Mouse (Mus musculus): ENCODE results near the gene Gm10401.

The Gm10401 gene

DNA sequence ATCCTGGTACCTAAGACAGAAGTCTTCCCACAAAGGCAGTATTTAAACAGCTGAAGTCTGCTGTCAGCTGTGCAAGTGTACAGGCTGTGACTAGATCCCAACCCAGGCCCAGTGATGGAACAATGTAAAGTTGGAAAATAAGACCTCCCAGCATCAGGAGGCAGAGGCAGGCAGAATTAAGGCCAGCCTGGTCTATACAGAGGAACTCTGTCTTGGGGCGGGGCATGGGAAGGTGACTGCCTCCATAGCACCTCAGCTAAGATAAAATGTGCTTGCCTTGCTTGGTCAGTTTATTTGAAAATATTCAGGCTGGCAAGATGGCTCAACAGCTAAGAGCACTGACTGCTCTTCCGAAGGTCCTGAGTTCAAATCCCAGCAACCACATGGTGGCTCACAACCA lies 27.6 kb downstream of the Gm10401 start:
- DNase-seq (ENCODE audit: low spot score) = no peak

DNA sequence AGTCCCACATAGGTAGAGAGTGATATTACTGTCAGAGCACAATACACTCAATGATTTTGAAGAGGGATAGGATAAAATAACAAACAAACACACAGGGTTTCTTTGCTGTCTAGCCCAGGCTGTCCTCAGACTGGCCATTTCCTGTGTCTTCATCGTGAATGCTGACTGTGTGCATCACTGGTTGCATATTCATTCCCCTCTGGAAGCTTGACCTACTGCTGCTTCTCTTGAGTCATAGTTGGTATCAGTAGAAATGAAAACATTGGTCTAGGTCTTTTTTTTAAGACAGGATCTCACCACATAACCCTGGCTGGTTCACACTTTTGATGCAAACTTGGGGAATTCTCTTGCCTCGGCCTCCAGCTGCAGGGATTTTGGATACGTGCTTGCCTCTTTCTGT lies 28.5 kb downstream of the Gm10401 start:
- no peak for DNase-seq (ENCODE audit: low spot score)

DNA sequence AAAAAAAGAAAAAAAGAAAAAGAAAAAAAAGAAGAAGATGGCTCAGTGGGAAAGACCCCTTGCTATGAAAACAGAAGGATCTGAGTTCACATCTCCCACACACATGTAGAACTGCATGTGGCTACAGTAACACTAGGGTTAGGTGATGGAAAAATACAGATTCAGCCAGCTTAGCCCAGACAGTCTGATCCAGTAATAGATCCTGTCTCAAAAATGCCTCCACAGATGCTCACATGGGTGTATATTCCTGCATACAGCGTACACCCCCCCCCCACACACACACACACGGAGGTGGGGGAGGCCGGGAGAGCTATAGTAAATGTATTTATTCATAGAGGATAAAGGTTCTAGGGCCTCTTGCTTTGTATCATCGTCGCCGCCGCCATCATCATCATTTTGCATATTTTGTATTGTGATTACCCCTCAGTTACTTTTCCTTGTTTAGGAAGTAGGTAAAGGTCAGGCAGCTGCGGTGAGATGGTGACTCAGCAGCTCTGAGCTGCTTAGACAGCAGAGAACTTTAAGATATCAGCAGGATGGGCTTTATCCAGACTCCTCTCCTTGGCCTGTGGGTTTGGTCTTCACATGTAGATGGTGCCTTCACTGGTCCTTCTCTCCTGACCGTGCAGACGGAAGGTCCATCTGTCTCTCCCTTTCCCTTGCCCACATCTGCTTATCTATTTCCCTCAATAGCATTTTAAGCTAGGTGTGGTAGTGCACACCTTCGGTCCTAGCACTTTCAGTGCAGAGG lies 29.2 kb downstream of the Gm10401 start:
- no peak for DNase-seq (ENCODE audit: low spot score)

DNA sequence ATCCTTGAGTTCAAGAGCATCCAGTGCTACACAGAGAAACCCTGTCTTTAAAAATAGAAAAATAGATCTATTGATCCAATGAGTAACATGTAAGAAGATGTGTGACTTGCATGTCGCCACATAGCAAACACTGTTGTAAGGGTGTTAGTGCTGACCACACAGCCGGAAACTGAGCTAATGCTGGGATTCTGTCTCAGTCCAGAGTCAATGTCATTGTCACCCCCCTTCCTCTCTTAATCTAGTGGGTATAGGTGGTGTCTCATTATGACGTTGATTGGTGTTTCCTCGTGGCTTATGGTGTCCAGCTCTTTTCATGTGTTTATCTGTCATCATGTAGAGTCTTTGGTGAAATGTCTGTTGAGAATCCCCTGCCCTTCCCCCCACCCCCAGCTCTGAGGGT lies 31.9 kb downstream of the Gm10401 start:
- no peak for DNase-seq (ENCODE audit: low spot score)

DNA sequence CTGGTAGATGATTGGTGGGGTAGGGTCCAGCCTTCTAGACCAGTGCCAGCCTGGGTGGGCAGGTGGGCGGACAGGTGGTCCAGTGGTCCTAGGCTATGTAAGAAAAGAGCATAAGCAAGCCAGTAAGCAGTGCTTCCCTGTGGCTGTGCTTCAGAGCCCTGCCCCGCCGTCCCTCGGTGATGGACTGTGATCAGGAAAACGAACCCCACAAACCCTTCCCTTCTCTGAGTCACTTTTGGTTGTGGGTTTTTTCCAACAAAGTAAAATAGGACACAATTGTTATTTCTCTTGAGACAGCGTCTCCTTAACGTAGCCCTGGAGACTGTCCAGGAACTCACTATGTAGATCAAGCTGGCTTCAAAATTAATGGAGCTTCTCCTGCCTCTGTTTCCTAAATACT lies 34.7 kb downstream of the Gm10401 start:
- no peak for DNase-seq (ENCODE audit: low spot score)

DNA sequence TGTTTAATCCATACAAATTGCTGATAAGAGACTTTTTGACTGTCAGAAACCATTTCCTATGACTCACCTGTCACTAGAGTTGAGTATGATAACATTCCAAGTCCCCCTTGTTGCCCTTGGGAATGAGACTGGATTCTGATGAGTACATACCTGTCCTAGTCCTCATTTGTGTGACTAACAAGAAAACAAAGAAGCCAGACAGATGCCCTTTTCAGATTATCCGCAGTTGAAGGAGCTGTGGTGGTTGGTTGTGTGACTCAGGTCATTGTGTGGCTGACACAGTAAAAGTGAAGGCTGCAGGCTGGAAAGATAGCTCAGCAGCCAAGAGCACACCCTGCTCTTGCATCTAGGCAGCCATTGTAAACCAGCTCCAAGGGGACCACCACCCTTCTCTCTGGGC lies 35.5 kb downstream of the Gm10401 start:
- DNase-seq (ENCODE audit: low spot score) = no peak

DNA sequence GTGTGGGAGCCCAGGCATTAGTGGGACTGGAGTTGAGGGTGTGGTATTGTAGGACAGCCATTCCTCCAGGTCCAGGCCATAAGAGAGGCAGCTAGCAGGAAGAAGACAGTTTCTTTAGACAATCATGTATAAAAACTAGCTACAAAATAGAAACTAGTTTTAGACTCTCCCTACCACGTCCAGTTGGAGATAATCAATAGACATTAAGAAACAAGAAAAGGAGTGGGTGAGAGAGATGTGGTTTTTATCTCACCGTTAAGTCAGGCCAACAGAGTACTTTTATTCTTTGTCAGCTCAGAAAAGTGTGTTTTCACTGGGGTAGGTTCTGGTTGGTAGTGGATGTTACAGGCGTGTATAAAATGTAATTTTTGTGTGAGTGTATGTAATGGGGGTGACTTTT lies 37.1 kb downstream of the Gm10401 start:
- DNase-seq (ENCODE audit: low spot score) = no peak

DNA sequence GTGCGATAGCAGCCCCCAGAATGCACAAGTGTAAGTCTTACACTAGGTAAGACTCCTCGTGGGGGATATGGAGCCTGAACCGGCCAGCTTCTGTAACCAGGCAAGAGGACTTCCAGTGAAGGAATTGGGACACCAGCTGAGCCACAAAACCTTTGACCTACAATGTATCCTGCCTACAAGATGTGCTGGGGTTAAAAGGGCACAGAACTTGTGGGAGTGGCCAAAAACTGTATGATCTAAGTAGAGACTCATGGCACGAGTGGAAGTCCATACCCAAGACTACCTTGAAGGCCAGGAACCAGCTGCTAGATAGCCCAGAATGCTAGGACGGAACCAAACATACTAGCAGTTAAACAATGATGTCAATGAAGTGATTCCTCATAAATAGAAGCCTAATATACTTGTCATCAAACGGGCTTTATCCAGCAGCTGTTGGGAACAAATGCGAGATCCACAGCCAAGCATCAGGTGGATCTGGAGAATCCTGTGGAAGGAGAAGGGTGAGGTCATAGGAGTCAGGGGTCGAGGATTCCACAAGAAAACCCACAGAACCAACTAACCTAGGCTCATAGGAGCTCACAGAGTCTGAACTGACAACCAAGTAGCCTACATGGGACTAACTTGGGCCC lies 37.9 kb downstream of the Gm10401 start:
- no peak for DNase-seq (ENCODE audit: low spot score)

DNA sequence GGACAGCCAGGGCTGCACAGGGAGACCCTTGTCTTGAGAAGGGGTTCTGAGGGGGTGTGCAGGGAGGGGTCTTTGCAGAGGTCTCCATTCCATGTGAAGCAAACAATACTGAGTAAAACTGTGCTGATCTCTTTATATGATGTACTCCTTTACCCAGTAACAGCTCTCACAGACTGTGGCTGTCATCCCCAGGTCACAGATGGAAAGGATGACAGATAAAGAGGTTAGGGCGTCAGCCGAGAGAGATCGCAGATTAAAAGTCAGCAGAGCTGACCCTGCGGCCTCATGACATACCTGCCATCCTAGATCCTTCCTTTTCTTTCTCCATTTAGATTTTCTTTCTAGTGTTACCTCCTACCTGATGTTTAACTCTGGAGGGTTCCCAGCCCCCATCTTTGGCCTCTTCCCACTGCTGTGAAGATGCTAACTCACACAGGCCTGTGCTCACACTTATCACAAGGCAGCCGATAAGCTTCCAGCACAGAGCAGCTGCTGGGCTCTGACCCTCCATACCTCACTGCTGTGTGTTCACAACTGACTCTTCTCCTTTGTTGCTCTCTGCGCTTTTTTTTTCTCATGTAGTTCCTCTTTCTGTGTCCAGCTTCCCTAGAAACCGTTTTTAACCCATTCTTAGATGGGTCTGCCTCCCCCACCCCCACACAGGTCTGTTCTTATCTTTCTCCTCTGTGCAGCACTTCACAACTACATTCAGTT lies 39.4 kb downstream of the Gm10401 start:
- no peak for DNase-seq (ENCODE audit: low spot score)

DNA sequence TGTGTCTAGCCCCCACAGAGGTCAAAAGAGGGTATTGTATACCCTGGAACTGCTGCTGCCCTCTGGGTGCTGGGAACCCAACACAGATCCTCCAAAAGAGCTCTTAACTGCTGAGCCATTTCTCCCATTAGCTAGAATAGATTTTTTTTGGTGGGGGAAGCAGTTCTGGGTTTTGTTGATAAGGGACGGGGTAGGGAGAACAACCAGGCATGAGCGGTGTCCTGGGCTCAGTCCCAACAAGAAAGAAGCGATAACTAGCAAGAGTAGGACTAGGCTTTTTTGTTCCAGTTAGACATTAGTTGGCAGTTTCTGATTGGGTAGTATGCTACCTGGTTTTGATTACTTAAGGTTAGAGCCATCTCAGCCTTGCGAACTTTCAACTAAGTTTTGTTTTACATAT lies 40.9 kb downstream of the Gm10401 start:
- no peak for DNase-seq (ENCODE audit: low spot score)

DNA sequence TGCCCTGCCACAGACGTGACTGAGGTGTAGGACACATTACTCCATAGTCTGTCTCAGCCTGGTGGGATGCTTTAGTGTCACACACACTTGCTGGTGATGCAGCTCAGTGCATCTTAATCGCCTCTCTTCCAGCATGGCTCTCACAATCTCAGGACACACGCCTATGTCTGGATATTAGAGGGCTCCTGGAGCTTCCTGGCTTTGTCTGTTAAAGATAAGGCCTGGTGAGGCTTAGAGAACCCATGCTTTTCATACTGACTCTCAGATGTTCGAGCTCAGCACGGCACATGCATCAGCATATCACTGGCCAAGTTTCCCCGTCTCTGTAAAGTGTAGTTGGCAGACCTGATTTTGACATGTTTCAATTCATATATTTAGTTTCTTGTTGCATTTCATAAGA lies 42.7 kb downstream of the Gm10401 start:
- no peak for DNase-seq (ENCODE audit: low spot score)

DNA sequence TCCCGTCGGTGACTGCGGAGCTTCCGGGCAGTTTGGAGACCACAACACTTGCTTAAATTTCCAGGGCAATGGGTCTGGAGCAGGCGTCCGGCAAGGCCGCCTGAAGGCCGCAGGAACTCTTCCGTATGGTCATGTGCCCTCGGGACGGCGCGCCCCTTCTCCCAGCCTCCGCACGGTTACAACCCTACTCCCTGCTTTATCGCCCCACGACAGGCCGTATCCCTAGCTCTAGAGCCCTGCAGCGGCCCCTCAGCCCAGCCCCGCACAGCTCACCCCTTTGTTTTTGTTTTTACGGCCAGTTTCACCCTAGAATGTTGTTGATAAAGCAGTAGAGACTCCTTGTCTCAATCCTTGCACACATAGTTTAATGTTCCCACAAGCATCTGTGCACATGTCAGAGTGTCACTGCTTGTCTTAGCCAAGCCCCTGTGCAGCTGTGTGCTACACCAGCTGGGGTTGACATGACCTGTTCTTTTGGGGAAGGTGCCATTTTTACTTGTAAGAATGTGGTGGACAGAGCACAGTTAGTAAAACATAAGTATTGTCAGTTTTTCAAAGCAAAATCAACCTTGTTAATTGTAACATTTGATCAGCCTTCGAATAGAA lies 44.2 kb downstream of the Gm10401 start:
- DNase-seq (ENCODE audit: low spot score) = no peak

DNA sequence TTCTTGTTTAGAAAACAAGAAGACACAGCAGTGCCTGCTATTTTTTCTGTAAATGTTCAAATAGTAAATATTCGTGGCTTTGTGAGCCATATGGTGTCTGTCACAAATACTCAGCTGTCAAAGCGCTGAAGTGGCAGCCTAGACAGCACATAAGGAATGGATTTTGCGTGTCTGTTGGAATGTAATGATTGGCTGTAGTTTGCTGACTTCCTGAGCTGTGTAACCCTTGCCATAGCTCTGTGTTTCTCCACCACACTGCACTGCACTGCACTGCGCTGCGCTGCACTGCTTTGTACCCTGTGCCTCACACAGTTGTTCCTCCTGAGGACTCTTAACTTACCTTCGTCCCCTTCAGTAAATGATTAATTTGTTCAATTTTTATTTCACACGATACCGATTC lies 45.5 kb downstream of the Gm10401 start:
- DNase-seq (ENCODE audit: low spot score) = no peak

DNA sequence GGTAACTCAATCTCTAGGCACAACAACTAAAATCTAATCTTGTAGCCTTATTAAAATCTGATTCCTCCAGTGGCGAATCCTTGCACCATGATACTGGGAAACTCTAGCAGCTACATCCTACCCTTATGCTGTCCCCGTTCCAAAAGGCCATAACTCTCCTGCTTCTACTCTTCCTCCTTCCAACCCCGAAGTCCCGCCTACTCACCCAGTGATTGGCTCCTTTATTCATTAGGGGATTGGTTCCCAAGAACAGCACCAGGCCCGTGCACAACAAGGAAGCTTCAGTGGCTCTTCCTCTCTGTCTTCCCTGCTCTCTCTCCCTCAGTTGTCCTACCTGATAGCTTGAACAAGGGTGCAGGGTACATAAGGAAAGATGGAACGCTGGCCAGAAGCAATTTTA lies 47.3 kb downstream of the Gm10401 start:
- DNase-seq (ENCODE audit: low spot score) = no peak

DNA sequence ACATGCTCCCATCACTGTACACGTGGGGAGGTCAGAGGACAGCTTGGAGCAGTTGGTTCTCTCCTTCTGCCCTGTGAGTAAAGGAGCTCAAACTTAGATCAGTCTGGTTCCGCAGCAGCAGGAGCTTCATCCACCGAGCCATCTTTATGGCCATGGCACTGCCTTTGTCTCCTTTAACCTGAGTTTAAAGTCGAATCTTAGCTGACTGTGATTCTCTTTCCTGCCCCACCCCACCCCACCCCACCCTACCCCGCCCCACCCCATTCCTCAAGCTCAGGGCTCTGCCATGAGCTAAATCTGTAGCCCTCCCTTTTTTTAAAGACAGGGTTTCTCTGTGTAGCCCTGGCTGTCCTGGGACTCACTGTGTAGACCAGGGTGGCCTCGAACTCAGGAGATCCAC lies 48.4 kb downstream of the Gm10401 start:
- no peak for DNase-seq (ENCODE audit: low spot score)
